Mouse (Mus musculus) adrenal gland, postnatal 10 days (tissue): ENCODE measurements at regions not wholly inside any gene's neighbourhood (a gene's known extent, or its start where the extent isn't known, plus 50 kb on each side); places are given as distances from the start of the nearest gene placed in this dataset.

Experiments
- DNase-seq: peaks from one replicate; pipeline ENCODE4 v3.0.0; 2021; ENCODE audit warnings: mixed read lengths

- DNase-seq, result no peak
These were observed 88.0 kb upstream of the Ednrb start for GRCm38 (mm10) chr14:103932170-103932569.

- DNase-seq, result no peak
These were observed 85.6 kb upstream of the Ednrb start for GRCm38 (mm10) chr14:103929734-103930364.

GRCm38 (mm10) chr14:103929155-103929729 is 85.0 kb upstream of the Ednrb start:
- no peak for DNase-seq

- no peak for DNase-seq
These were observed 76.0 kb upstream of the Ednrb start for GRCm38 (mm10) chr14:103920169-103920568.

GRCm38 (mm10) chr14:103919380-103919779 is 75.2 kb upstream of the Ednrb start:
- no peak for DNase-seq

GRCm38 (mm10) chr14:103913453-103913852 is 69.3 kb upstream of the Ednrb start:
- DNase-seq, result no peak

GRCm38 (mm10) chr14:103911707-103912106 is 67.5 kb upstream of the Ednrb start:
- DNase-seq, result no peak

GRCm38 (mm10) chr14:103911280-103911679 is 67.1 kb upstream of the Ednrb start:
- no peak for DNase-seq

GRCm38 (mm10) chr14:103906417-103907070 is 62.3 kb upstream of the Ednrb start:
- DNase-seq, result no peak

- DNase-seq, result no peak
These were observed 56.6 kb upstream of the Ednrb start for GRCm38 (mm10) chr14:103900817-103901216.

GRCm38 (mm10) chr14:103899111-103899814 is 55.1 kb upstream of the Ednrb start:
- peak; percentile 19 for DNase-seq

- DNase-seq, result no peak
These were observed 54.5 kb upstream of the Ednrb start for GRCm38 (mm10) chr14:103898689-103899088.

GRCm38 (mm10) chr14:103895261-103895660 is 51.1 kb upstream of the Ednrb start:
- DNase-seq, result no peak
